Mouse (Mus musculus) midbrain, postnatal 0 days (tissue): Measurements from ENCODE around the gene Smim8. TPM values are rescaled to one million over a fixed set of nuclear protein-coding genes. Genes with fewer than 3 reads are reported as not detected.

ENCODE experiments used
- ATAC-seq: fragments of 200-750 bp; cut with Nextera tagmentation; 2 replicates; pipeline ENCODE4 v1.8.0; 2017; ENCODE audit warnings: moderate number of reproducible peaks, mild to moderate bottlenecking, moderate TSS enrichment, moderate library complexity; ENCODE audit not compliant: low FRiP score
- DNase-seq: peaks from one replicate; pipeline ENCODE4 v3.0.0-alpha.2; 2015; ENCODE audit warnings: low spot score
- H3K27ac ChIP-seq: fragments of 300-500 bp; sonication (generic); 2 replicates; pipeline ENCODE4 v1.5.1; 2014; ENCODE audit warnings: low read depth, mild to moderate bottlenecking, low read length, mixed read lengths
- H3K27me3 ChIP-seq: fragments of 300-500 bp; sonication (generic); 2 replicates; pipeline ENCODE4 v1.6.1; 2014; ENCODE audit warnings: low read length, control low read depth, mixed read lengths; ENCODE audit not compliant: insufficient read depth
- H3K36me3 ChIP-seq: fragments of 300-500 bp; sonication (generic); 2 replicates; pipeline ENCODE4 v1.6.1; 2014; ENCODE audit warnings: low read length, control low read depth, mixed read lengths; ENCODE audit not compliant: insufficient read depth
- H3K4me1 ChIP-seq: fragments of 300-500 bp; sonication (generic); 2 replicates; pipeline ENCODE4 v1.6.1; 2014; ENCODE audit warnings: mild to moderate bottlenecking, control low read depth, antibody characterized with exemption, low read length, mixed read lengths; ENCODE audit not compliant: insufficient read depth
- H3K4me2 ChIP-seq: fragments of 300-500 bp; sonication (generic); 2 replicates; pipeline ENCODE4 v1.6.1; 2014; ENCODE audit warnings: low read depth, mild to moderate bottlenecking, low read length, mixed read lengths; ENCODE audit not compliant: poor library complexity, severe bottlenecking
- H3K4me3 ChIP-seq: fragments of 300-500 bp; sonication (generic); 2 replicates; pipeline ENCODE4 v1.5.1; 2014; ENCODE audit warnings: low read depth, mild to moderate bottlenecking, low read length, moderate library complexity
- H3K9ac ChIP-seq: fragments of 300-500 bp; sonication (generic); replicated peaks from 2 replicates; pipeline ENCODE4 v1.6.1; 2014; ENCODE audit warnings: mild to moderate bottlenecking, low read length, moderate library complexity, mixed read lengths; ENCODE audit not compliant: poor library complexity, severe bottlenecking
- H3K9me3 ChIP-seq: fragments of 300-500 bp; sonication (generic); 2 replicates; pipeline ENCODE4 v1.6.1; 2016; ENCODE audit warnings: low read length, control low read depth
- CTCF ChIP-seq: IDR thresholded peaks from 2 replicates; pipeline ENCODE4 v1.5.1; 2016; ENCODE audit warnings: antibody characterized with exemption, mild to moderate bottlenecking
- WGBS: fragments of 180-500 bp; shearing (Covaris S2); extraction: QIAGEN DNeasy Blood & Tissue Kit; methylation state at CpG from one replicate; pipeline ENCODE4 v1.1.7; 2014; 5-methylcytosine and 5-hydroxymethylcytosine counted together
- polyA plus RNA-seq: library from polyadenylated mRNA; unstranded; fragments of >200 nt; fragmentation: Nextera tagmentation; extraction: Ambion mirVana; gene quantifications from 2 replicates; pipeline ENCODE4 v1.2.1, GENCODE M21; 2015
- total RNA-seq: library from RNA; depleted of rRNA; stranded (reverse); fragments of >200 nt; gene quantifications from 2 replicates; pipeline ENCODE4 v1.2.3, GENCODE M21; 2014; rRNA removed

The Smim8 gene
- total and polyA plus RNA-seq, 2 experiments from 2014 or later, result 15.3 to 48.8 TPM

GRCm38 (mm10) chr4:34724306-34724705, 53.9 kb downstream of the Smim8 start:
- no peaks in the 10 kb centered on the region for H3K36me3 ChIP-seq
- no peaks in the 10 kb centered on the region for H3K9me3 ChIP-seq
- no peaks in the 10 kb centered on the region for H3K27me3 ChIP-seq
- ATAC-seq (no peak), DNase-seq (no peak)
- no peak overlapping the region for H3K4me2 ChIP-seq
- no peak overlapping the region for H3K27ac ChIP-seq
- 64% methylated on average over 4 of the region's 4 CpGs for WGBS
- no peak overlapping the region for H3K9ac ChIP-seq
- TF ChIP-seq CTCF, result no peak
- H3K4me3 ChIP-seq, result no peak overlapping the region
- no peaks in the 10 kb centered on the region for H3K4me1 ChIP-seq

DNA sequence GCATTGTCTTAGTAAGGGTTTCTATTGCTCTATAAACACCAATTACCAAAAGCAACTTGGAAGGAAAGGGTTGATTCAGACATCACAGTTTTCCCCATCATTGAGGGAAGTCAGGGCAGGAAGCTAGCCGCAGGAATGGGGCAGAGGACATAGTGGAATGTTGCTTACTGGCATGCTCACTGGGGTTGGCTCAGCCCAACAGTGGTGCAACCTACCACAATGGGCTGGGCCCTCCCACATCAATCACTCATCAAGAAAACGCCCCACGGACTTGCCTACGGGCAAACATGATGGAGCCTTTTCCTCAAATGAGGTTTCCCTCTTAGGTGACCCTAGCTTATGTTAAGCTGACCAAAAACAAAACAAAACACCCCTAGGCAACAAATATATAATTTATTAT, 55.0 kb downstream of the Smim8 start:
- ATAC-seq (no peak), DNase-seq (no peak)
- Histone ChIP-seq H3K9me3 (no peaks in the 10 kb centered on the region), H3K4me1 (no peaks in the 10 kb centered on the region), H3K36me3 (no peaks in the 10 kb centered on the region), H3K4me3 (no peak overlapping the region), H3K27me3 (no peaks in the 10 kb centered on the region), H3K27ac (no peak overlapping the region), H3K9ac (no peak overlapping the region), H3K4me2 (no peak overlapping the region)
- WGBS, result 73% methylated on average over 4 of the region's 4 CpGs
- no peak for TF ChIP-seq CTCF

DNA sequence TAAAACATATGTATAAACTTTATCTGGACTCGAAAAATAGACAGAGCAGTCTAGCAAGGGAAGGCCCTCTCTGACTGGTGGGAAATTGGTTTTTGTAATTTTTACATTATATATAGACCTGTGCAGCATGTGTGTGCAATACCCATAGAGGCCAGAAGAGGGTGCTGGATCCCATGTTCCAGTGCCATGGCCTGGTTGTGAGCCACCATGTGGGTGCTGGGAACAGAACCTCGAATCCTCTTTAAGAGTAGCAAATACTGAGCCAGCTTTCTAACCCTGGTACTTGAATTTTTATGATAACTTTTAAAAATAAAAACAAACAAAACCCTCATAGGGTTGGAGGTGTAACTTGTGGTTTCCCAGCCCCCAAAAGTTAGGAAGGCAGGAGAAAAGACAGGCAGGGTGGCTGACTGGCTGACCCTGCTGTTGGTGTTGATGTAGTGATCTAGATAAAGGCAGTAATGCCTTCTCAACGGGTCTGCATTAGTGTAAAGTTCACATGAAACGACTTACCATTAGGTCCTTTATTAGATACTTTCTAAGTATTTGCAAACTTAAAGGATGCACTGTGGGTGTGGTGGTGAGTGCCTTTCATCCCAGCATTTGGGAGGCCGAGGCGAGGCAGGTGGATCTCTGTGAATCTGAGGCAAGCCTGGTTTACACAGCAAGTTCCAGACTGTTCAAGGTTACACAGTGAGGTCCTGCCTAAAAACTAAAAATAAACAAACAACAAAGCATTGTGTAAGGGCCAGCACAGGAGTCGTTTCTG, 57.9 kb downstream of the Smim8 start:
- no peak for ATAC-seq
- Histone ChIP-seq H3K9me3 (no peaks in the 10 kb centered on the region), H3K4me1 (no peaks in the 10 kb centered on the region), H3K4me2 (no peak overlapping the region), H3K36me3 (no peaks in the 10 kb centered on the region), H3K27me3 (no peaks in the 10 kb centered on the region), H3K4me3 (no peak overlapping the region), H3K9ac (no peak overlapping the region), H3K27ac (no peak overlapping the region)
- no peak for DNase-seq
- WGBS, result 92% methylated on average over 7 of the region's 7 CpGs
- no peak for TF ChIP-seq CTCF

DNA sequence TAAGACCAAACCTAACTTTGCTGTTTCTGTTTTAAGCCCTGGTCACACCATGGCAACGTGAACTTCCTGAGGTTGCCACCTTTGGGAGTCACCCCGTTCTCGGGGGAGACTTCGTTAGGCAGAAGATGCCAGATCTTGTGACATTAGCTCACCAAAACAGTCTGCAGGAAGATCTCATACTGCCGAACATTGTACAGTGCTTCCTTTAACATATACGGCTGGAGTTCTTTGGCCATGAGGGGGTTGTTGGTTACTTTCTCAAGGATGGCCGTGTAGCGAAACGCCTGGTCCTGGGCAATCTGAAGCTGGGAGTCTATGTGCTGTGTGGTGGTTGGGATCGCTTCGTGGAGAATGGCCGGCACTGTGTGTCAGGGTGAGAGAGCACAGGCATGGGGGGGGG, 58.8 kb downstream of the Smim8 start:
- 96% methylated on average over 12 of the region's 12 CpGs for WGBS
- no peaks in the 10 kb centered on the region for H3K27me3 ChIP-seq

More for the DNA sequence above, 58.8 kb downstream of the Smim8 start:
- Histone ChIP-seq H3K9ac (no peak overlapping the region), H3K9me3 (no peaks in the 10 kb centered on the region), H3K27ac (no peak overlapping the region), H3K4me2 (no peak overlapping the region), H3K36me3 (no peaks in the 10 kb centered on the region), H3K4me1 (no peaks in the 10 kb centered on the region), H3K4me3 (no peak overlapping the region)
- no peak for TF ChIP-seq CTCF
- DNase-seq (no peak), ATAC-seq (no peak)

Other genes with a start within 250 kb of the Smim8 start
- 103 and 124 TPM in 2 replicates for gene Akirin2, start 227.5 kb downstream of the Smim8 start, total RNA-seq
- 69.1 and 85.7 TPM in 2 replicates for gene Akirin2, start 227.5 kb downstream of the Smim8 start, polyA plus RNA-seq
- gene Orc3, start 163.5 kb downstream of the Smim8 start, total RNA-seq, result 57.2 and 76.1 TPM in 2 replicates
- 61.3 and 65.0 TPM in 2 replicates for gene Orc3, start 163.5 kb downstream of the Smim8 start, polyA plus RNA-seq
- gene Rars2, start 163.5 kb downstream of the Smim8 start, total RNA-seq, result 24.1 and 26.7 TPM in 2 replicates
- gene Rars2, start 163.5 kb downstream of the Smim8 start, polyA plus RNA-seq, result 43.0 and 44.9 TPM in 2 replicates
- gene Slc35a1, start 91.0 kb downstream of the Smim8 start, total RNA-seq, result 19.8 and 22.2 TPM in 2 replicates
- gene Slc35a1, start 91.0 kb downstream of the Smim8 start, polyA plus RNA-seq, result 32.9 and 35.7 TPM in 2 replicates
- 2.1 and 7.0 TPM in 2 replicates for gene Cfap206, start 48.2 kb downstream of the Smim8 start, total RNA-seq
- gene Cfap206, start 48.2 kb downstream of the Smim8 start, polyA plus RNA-seq, result 2.5 and 2.9 TPM in 2 replicates
- gene Gm136, start 22.2 kb downstream of the Smim8 start, total RNA-seq, result not detected in 2 replicates
- gene Gm136, start 22.2 kb downstream of the Smim8 start, polyA plus RNA-seq, result 0.11 TPM in 1 of 2 replicates, not detected in the other
- 36.5 and 42.4 TPM in 2 replicates for gene Zfp292, start 104.5 kb upstream of the Smim8 start, total RNA-seq
- 15.9 and 18.9 TPM in 2 replicates for gene Zfp292, start 104.5 kb upstream of the Smim8 start, polyA plus RNA-seq
- not detected in 2 replicates for gene Cga, start 115.4 kb upstream of the Smim8 start, total RNA-seq
- 0.26 TPM in 1 of 2 replicates, not detected in the other for gene Cga, start 115.4 kb upstream of the Smim8 start, polyA plus RNA-seq